ENCODE assay signal across 22 mouse cellular contexts in the genomic region with DNA sequence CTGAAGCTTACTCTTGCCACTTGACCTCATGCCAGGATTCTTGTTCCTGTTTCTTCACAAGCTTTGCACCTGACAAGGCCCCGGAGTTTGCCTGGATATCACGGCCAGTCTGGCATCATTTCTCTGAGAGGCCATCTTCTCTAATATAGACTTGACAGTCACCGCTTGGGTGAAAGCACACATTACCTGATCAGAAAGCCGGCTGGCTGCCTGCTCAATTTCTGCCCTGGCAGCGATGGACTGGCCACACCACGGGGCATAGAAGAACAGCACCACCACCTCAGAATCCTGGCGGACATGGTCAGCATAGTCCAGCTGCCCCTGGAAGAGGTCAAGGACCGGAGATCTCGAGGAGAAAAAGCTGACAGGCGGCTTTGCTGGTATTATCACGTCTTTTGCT. TPM values are rescaled to one million over a fixed set of nuclear protein-coding genes. Genes with fewer than 3 reads are reported as not detected.
DNase-seq lines count a peak whose midpoint lies in the region; ATAC-seq and TF ChIP-seq lines count a peak whose summit lies in the region.
"Had no signal": no experiment of that assay in that cellular context is flagged by ENCODE, and none has a peak within 500 bp of the region (broad histone marks: within the 10 kb centered on the region; RNA-seq: fewer than 3 reads in every experiment).

No protein-coding gene starts in this region.

- H3K4me2 ChIP-seq in limb, embryonic 13.5 days (replicated peaks), result no peak overlapping the region
- H3K4me2 ChIP-seq: embryonic facial prominence, embryonic 12.5 days; forebrain, embryonic 13.5 days; midbrain, embryonic 12.5 days had no signal

- 0 out of 2 replicates have a peak overlapping the region, but pooled peaks have one; percentile 9 for H3K9ac ChIP-seq in limb, embryonic 13.5 days
- H3K9ac ChIP-seq: embryonic facial prominence, embryonic 12.5 days; forebrain, embryonic 13.5 days; liver, embryonic 14.5 days; midbrain, embryonic 12.5 days had no signal

- no peak for TF ChIP-seq CTCF in cerebellum, adult 2 months (IDR thresholded peaks at IDR 0.05; ENCODE audit: borderline replicate concordance, insufficient read depth, low read depth, low read length)
- no peak for TF ChIP-seq CTCF in lung, adult 2 months (IDR thresholded peaks at IDR 0.05; ENCODE audit: insufficient read depth, low read length)

- H3K27ac ChIP-seq in limb, embryonic 13.5 days, result no peak overlapping the region
- H3K27ac ChIP-seq in limb, embryonic 10.5 days, result no peak overlapping the region
- peak overlapping the region; percentile 89 for H3K27ac ChIP-seq in cerebellum, adult 2 months (ENCODE audit: insufficient read depth, low read length)
- H3K27ac ChIP-seq: embryonic facial prominence, embryonic 12.5 days; forebrain, embryonic 13.5 days; liver, embryonic 14.5 days; midbrain, embryonic 12.5 days; stomach, postnatal 0 days had no signal

- no peak for DNase-seq in limb, embryonic 10.5 days (ENCODE audit: low spot score)
- DNase-seq in cerebellum, adult 2 months, result peak; percentile 72 to 79
- peak; percentile 70 to 73 for DNase-seq in cerebellum, postnatal 25 days
- no peak for DNase-seq in thymus, postnatal 0 days (ENCODE audit: low spot score)
- DNase-seq in adrenal gland, adult 8-10 months, result no peak
- no peak for DNase-seq in lung, adult 2 months
- DNase-seq: adrenal gland, postnatal 14 days; gastrocnemius, postnatal 14 days; heart, adult 18-20 months; retina, postnatal 1 day; right cerebral cortex, postnatal 4 days had no signal

- no peak for ATAC-seq in limb, embryonic 13.5 days (ENCODE audit: low FRiP score, low read depth)
- ATAC-seq: forebrain, embryonic 13.5 days; hindbrain, embryonic 16.5 days; intestine, postnatal 0 days; lung, postnatal 0 days; Patski had no signal

- 92% methylated on average over 11 of the region's 11 CpGs for WGBS in limb, embryonic 13.5 days
- 92% methylated on average over 11 of the region's 11 CpGs for WGBS in limb, embryonic 10.5 days
- WGBS in cerebellum, adult 2 months, result 10% methylated on average over 11 of the region's 11 CpGs
- WGBS in lung, adult 2 months, result 84% methylated on average over 11 of the region's 11 CpGs

- peaks cover 43% of the 10 kb centered on the region for H3K36me3 ChIP-seq in limb, embryonic 13.5 days
- peaks cover 49% of the 10 kb centered on the region for H3K36me3 ChIP-seq in limb, embryonic 10.5 days

- no peaks in the 10 kb centered on the region for H3K9me3 ChIP-seq in limb, embryonic 13.5 days
- no peaks in the 10 kb centered on the region for H3K9me3 ChIP-seq in limb, embryonic 10.5 days (replicated peaks)
- H3K9me3 ChIP-seq: embryonic facial prominence, embryonic 12.5 days; forebrain, embryonic 13.5 days; midbrain, embryonic 12.5 days had no signal

- no peak for TF ChIP-seq POLR2A in cerebellum, adult 2 months (IDR thresholded peaks at IDR 0.05; ENCODE audit: borderline replicate concordance, insufficient read depth, low read length)
- no peak for TF ChIP-seq POLR2A in lung, adult 2 months (IDR thresholded peaks at IDR 0.05; ENCODE audit: borderline replicate concordance, extremely low read depth, low read depth, low read length)

- no peaks in the 10 kb centered on the region for H3K27me3 ChIP-seq in limb, embryonic 13.5 days
- no peaks in the 10 kb centered on the region for H3K27me3 ChIP-seq in limb, embryonic 10.5 days (ENCODE audit: low read depth, poor library complexity, severe bottlenecking)
- no peaks in the 10 kb centered on the region for H3K27me3 ChIP-seq in cerebellum, adult 2 months (ENCODE audit: control insufficient read depth, insufficient read depth, low read length)
- H3K27me3 ChIP-seq: embryonic facial prominence, embryonic 12.5 days; forebrain, embryonic 13.5 days; midbrain, embryonic 12.5 days; Patski had no signal

- peaks cover 17% of the 10 kb centered on the region for H3K4me1 ChIP-seq in limb, embryonic 13.5 days
- peaks cover 12% of the 10 kb centered on the region for H3K4me1 ChIP-seq in limb, embryonic 10.5 days
- peaks cover 26% of the 10 kb centered on the region for H3K4me1 ChIP-seq in cerebellum, adult 2 months (ENCODE audit: control insufficient read depth, insufficient read depth, low read length)
- H3K4me1 ChIP-seq in lung, adult 2 months (ENCODE audit: control insufficient read depth, insufficient read depth, low read length), result peaks cover 6% of the 10 kb centered on the region

- H3K4me3 ChIP-seq in limb, embryonic 13.5 days, result no peak overlapping the region
- no peak overlapping the region for H3K4me3 ChIP-seq in limb, embryonic 10.5 days
- no peak overlapping the region for H3K4me3 ChIP-seq in cerebellum, adult 2 months (replicated peaks; ENCODE audit: insufficient read depth, low read depth, low read length)
- no peak overlapping the region for H3K4me3 ChIP-seq in lung, adult 2 months (replicated peaks; ENCODE audit: extremely low read depth, low read depth, low read length)
- H3K4me3 ChIP-seq: embryonic facial prominence, embryonic 12.5 days; erythroblast, embryonic 14.5 days; forebrain, embryonic 13.5 days; midbrain, embryonic 12.5 days had no signal

RNA-seq across cellular contexts. Expression of a gene that starts 6.1 kb away (rescaled TPM):
- 35.5 and 39.8 TPM in 2 replicates for polyA plus RNA-seq in limb, embryonic 13.5 days (2015; fragmentation: Nextera tagmentation; extraction: Ambion mirVana)
- 27.9 and 33.4 TPM in 2 replicates for polyA plus RNA-seq in limb, embryonic 10.5 days (2016; fragmentation: Nextera tagmentation; extraction: Ambion mirVana)
- 34.5 and 34.8 TPM in 2 replicates for polyA plus RNA-seq in cerebellum, adult 2 months (2012; rRNA removed)
- 23.6 and 27.2 TPM in 2 replicates for polyA plus RNA-seq in thymus, postnatal 0 days (2015; fragmentation: Nextera tagmentation; extraction: Ambion mirVana)
- 10 to 100 TPM; 41.3 to 57.6 (median 46.8) TPM for total RNA-seq in adrenal gland, adult 8-10 months (2022)
- polyA plus RNA-seq in lung, adult 2 months (2012; rRNA removed), result 23.2 and 25.6 TPM in 2 replicates

RNA-seq across cellular contexts. Expression of a gene that starts 47.9 kb away (rescaled TPM):
- 91.8 and 99.0 TPM in 2 replicates for polyA plus RNA-seq in limb, embryonic 13.5 days (2015; fragmentation: Nextera tagmentation; extraction: Ambion mirVana)
- polyA plus RNA-seq in limb, embryonic 10.5 days (2016; fragmentation: Nextera tagmentation; extraction: Ambion mirVana), result 61.9 and 71.3 TPM in 2 replicates
- polyA plus RNA-seq in cerebellum, adult 2 months (2012; rRNA removed), result 70.8 and 73.6 TPM in 2 replicates
- 84.5 and 89.5 TPM in 2 replicates for polyA plus RNA-seq in thymus, postnatal 0 days (2015; fragmentation: Nextera tagmentation; extraction: Ambion mirVana)
- total RNA-seq in adrenal gland, adult 8-10 months (2022), result 100 to 1,000 TPM in 2 of 4 experiments, 10 to 100 TPM in 2; 62.7 to 123 (median 96.4) TPM
- 44.1 and 73.2 TPM in 2 replicates for polyA plus RNA-seq in lung, adult 2 months (2012; rRNA removed)

Comparison
In these comparisons a context has a peak if more than half of its experiments do, and no peak if none do; other contexts are left out.
1. DNase-seq: peak in cerebellum, adult 2 months (2 of 2) and cerebellum, postnatal 25 days (2 of 2); none in limb, embryonic 10.5 days (single experiment), thymus, postnatal 0 days (single experiment), adrenal gland, adult 8-10 months (single experiment) and lung, adult 2 months (single experiment).